In genomic region chr8:69710624-69711023, GRCm38 (mm10) we compare ENCODE assay signal across 8 mouse cellular contexts. TPM values are rescaled to one million over a fixed set of nuclear protein-coding genes. Genes with fewer than 3 reads are reported as not detected.
DNase-seq lines count a peak whose midpoint lies in the region; ATAC-seq and TF ChIP-seq lines count a peak whose summit lies in the region.
"Not testable (repeated sequence)": the region's sequence is repeated elsewhere in the genome, so short reads cannot be mapped to it uniquely, and the experiment has no call there.

Zfp869 (minus strand) TSS chr8:69710724.

- peaks cover 22% of the 10 kb centered on the region for H3K4me1 ChIP-seq in G1E (ENCODE audit: insufficient read depth, low read depth, low read length)
- H3K4me1 ChIP-seq in cortical plate, adult 2 months (ENCODE audit: control insufficient read depth, insufficient read depth, low read length); lung, embryonic 15.5 days; neural tube, embryonic 11.5 days (ENCODE audit: control insufficient read depth, insufficient read depth, low read length): not testable (repeated sequence)
- H3K4me1 ChIP-seq in heart, embryonic 15.5 days (replicated peaks) = peaks cover 14% of the 10 kb centered on the region
- peaks cover 13% of the 10 kb centered on the region; the same call in 1 of the 2 replicates for H3K4me1 ChIP-seq in intestine, embryonic 14.5 days (replicated peaks; ENCODE audit: control insufficient read depth, insufficient read depth, low read length)

- intact Hi-C loops in left cerebral cortex, postnatal 10 days (cut with DNase I) = not testable (repeated sequence)

- TF ChIP-seq POLR2A in cortical plate, adult 2 months (IDR thresholded peaks at IDR 0.05; ENCODE audit: extremely low read depth, insufficient read depth, low read length) = not testable (repeated sequence)

- H3K9ac ChIP-seq in heart, embryonic 15.5 days; intestine, embryonic 14.5 days (ENCODE audit: low read length); lung, embryonic 15.5 days; neural tube, embryonic 11.5 days (ENCODE audit: low read length): not testable (repeated sequence)

- H3K9me3 ChIP-seq in G1E (replicated peaks) = peaks cover 26% of the 10 kb centered on the region
- H3K9me3 ChIP-seq in heart, embryonic 15.5 days (replicated peaks); intestine, embryonic 14.5 days (ENCODE audit: control insufficient read depth, low read length); lung, embryonic 15.5 days; neural tube, embryonic 11.5 days (ENCODE audit: control insufficient read depth, low read length): not testable (repeated sequence)

- H3K4me2 ChIP-seq in heart, embryonic 15.5 days; intestine, embryonic 14.5 days (ENCODE audit: low read length); lung, embryonic 15.5 days; neural tube, embryonic 11.5 days (ENCODE audit: low read depth): not testable (repeated sequence)

- WGBS in heart, embryonic 15.5 days = over 99% methylated on average over 10 of the region's 10 CpGs
- over 99% methylated on average over 10 of the region's 10 CpGs for WGBS in intestine, embryonic 14.5 days
- WGBS in lung, embryonic 15.5 days = 93% methylated on average over 10 of the region's 10 CpGs
- 99% methylated on average over 8 of the region's 10 CpGs for WGBS in neural tube, embryonic 11.5 days

- DNase-seq in G1E (ENCODE audit: low spot score); frontal cortex, adult 2 months (ENCODE audit: extremely low spot score in 1 of 2, low spot score in 1 of 2); intestine, embryonic 14.5 days (ENCODE audit: low spot score); left cerebral cortex, postnatal 10 days (ENCODE audit: extremely low spot score in 1 of 2, low spot score in 2 of 2); neural tube, embryonic 11.5 days (ENCODE audit: low spot score): not testable (repeated sequence)

- peaks cover 86% of the 10 kb centered on the region for H3K36me3 ChIP-seq in G1E (replicated peaks)
- peaks cover 51% of the 10 kb centered on the region for H3K36me3 ChIP-seq in heart, embryonic 15.5 days
- H3K36me3 ChIP-seq in intestine, embryonic 14.5 days (ENCODE audit: control insufficient read depth, insufficient read depth, low read length) = peaks cover 71% of the 10 kb centered on the region
- peaks cover 72% of the 10 kb centered on the region for H3K36me3 ChIP-seq in lung, embryonic 15.5 days
- H3K36me3 ChIP-seq in neural tube, embryonic 11.5 days (ENCODE audit: control insufficient read depth, insufficient read depth, low read length) = peaks cover 29% of the 10 kb centered on the region

- not testable (repeated sequence) for TF ChIP-seq CTCF in G1E (IDR thresholded peaks at IDR 0.05; ENCODE audit: low read depth, low read length); cortical plate, adult 2 months (IDR thresholded peaks at IDR 0.05; ENCODE audit: extremely low read depth, insufficient read depth, low read length)

- H3K27me3 ChIP-seq in G1E (ENCODE audit: insufficient read depth, low read length); heart, embryonic 15.5 days; intestine, embryonic 14.5 days (replicated peaks; ENCODE audit: control insufficient read depth, insufficient read depth, low read length); lung, embryonic 15.5 days; neural tube, embryonic 11.5 days (ENCODE audit: control insufficient read depth, insufficient read depth, low read length): not testable (repeated sequence)

- not testable (repeated sequence) for H3K27ac ChIP-seq in cortical plate, adult 2 months (ENCODE audit: insufficient read depth, low read length); heart, embryonic 15.5 days; intestine, embryonic 14.5 days (ENCODE audit: low read depth); lung, embryonic 15.5 days; neural tube, embryonic 11.5 days (ENCODE audit: low read depth, low read length)

- ATAC-seq in G1E (ENCODE audit: extremely low read depth, insufficient number of reproducible peaks, low FRiP score, poor library complexity, severe bottlenecking); heart, embryonic 15.5 days (replicated peaks; ENCODE audit: insufficient number of reproducible peaks, insufficient read depth, low FRiP score, low read depth); intestine, embryonic 14.5 days (replicated peaks; ENCODE audit: low FRiP score, low TSS enrichment, low read depth); lung, embryonic 15.5 days (ENCODE audit: borderline replicate concordance, extremely low read depth, low FRiP score, low TSS enrichment); neural tube, embryonic 11.5 days (ENCODE audit: insufficient read depth, low FRiP score, low TSS enrichment): not testable (repeated sequence)

- H3K4me3 ChIP-seq in G1E (ENCODE audit: low read depth, low read length); cortical plate, adult 2 months (ENCODE audit: insufficient read depth, low read length); heart, embryonic 15.5 days; intestine, embryonic 14.5 days (ENCODE audit: low read depth, low read length); lung, embryonic 15.5 days; neural tube, embryonic 11.5 days (ENCODE audit: low read depth, low read length): not testable (repeated sequence)

RNA-seq across cellular contexts. Expression of gene Zfp869, which starts in this region (rescaled TPM):
- 34.8 and 41.2 TPM in 2 replicates for total RNA-seq in G1E (2014; fragmentation: Nextera tagmentation)
- 33.6 and 37.9 TPM in 2 replicates for total RNA-seq in G1E (2017)
- 1.3 and 1.4 TPM in 2 replicates for polyA plus RNA-seq in G1E (2012)
- 18.4 and 20.5 TPM in 2 replicates for polyA plus RNA-seq in cortical plate, adult 2 months (2012; rRNA removed)
- polyA plus RNA-seq in frontal cortex, adult 2 months (2012; rRNA removed) = 20.2 and 20.4 TPM in 2 replicates
- 14.6 and 18.9 TPM in 2 replicates for polyA plus RNA-seq in heart, embryonic 15.5 days (2015; fragmentation: Nextera tagmentation; extraction: Ambion mirVana)
- polyA plus RNA-seq in intestine, embryonic 14.5 days (2014; fragmentation: Nextera tagmentation; extraction: Ambion mirVana) = 28.2 and 28.3 TPM in 2 replicates
- 10 to 100 TPM; 16.8 to 17.1 TPM for total RNA-seq in left cerebral cortex, postnatal 10 days (2021)
- 29.6 and 31.4 TPM in 2 replicates for polyA plus RNA-seq in lung, embryonic 15.5 days (2015; fragmentation: Nextera tagmentation; extraction: Ambion mirVana)
- 37.0 and 37.1 TPM in 2 replicates for polyA plus RNA-seq in neural tube, embryonic 11.5 days (2014; fragmentation: Nextera tagmentation; extraction: Ambion mirVana)
